Mouse (Mus musculus) gastrocnemius, adult 8-10 months (tissue): ENCODE measurements around the gene Dram1. TPM values are rescaled to one million over a fixed set of nuclear protein-coding genes. Genes with fewer than 3 reads are reported as not detected.
"Not testable (repeated sequence)": the region's sequence is repeated elsewhere in the genome, so short reads cannot be mapped to it uniquely, and the experiment has no call there.

ENCODE experiments used
- DNase-seq, 2 experiments: peaks; one replicate each; pipeline ENCODE4 v3.0.0; 2022; ENCODE audit warnings: low spot score in 2 of 2
- total RNA-seq, 4 experiments: library from RNA; stranded (reverse); gene quantifications; 2 replicates each; pipeline ENCODE4 v1.2.4; 2022

Gene Dram1
- total RNA-seq, 4 experiments from 2014 or later = 0.58 to 3.1 (median 1.4) TPM

- DNase-seq = no peak
Observed at GRCm38 (mm10) chr10:88386251-88386650, 7.4 kb upstream of the Dram1 start.

- no peak for DNase-seq
Observed at GRCm38 (mm10) chr10:88385758-88386157, 6.9 kb upstream of the Dram1 start.

- DNase-seq = no peak
Observed at GRCm38 (mm10) chr10:88385290-88385689, 6.4 kb upstream of the Dram1 start.

GRCm38 (mm10) chr10:88384081-88384480, 5.2 kb upstream of the Dram1 start:
- DNase-seq = no peak

GRCm38 (mm10) chr10:88383479-88383878, 4.6 kb upstream of the Dram1 start:
- DNase-seq = no peak

- DNase-seq = no peak
Observed at GRCm38 (mm10) chr10:88382009-88382408, 3.1 kb upstream of the Dram1 start.

GRCm38 (mm10) chr10:88381286-88381685, 2.4 kb upstream of the Dram1 start:
- DNase-seq = no peak

- peak in 1 of 2 experiments; percentile 51 for DNase-seq
Observed at GRCm38 (mm10) chr10:88380430-88381060, 1.7 kb upstream of the Dram1 start.

- DNase-seq = peak in 1 of 2 experiments; percentile 26
Observed at GRCm38 (mm10) chr10:88380002-88380401, 1.1 kb upstream of the Dram1 start.

GRCm38 (mm10) chr10:88377666-88378065, 1.2 kb downstream of the Dram1 start:
- no peak for DNase-seq

GRCm38 (mm10) chr10:88376770-88377169, 2.1 kb downstream of the Dram1 start:
- peak; percentile 79 to 82 for DNase-seq

GRCm38 (mm10) chr10:88374984-88375383, 3.9 kb downstream of the Dram1 start:
- no peak for DNase-seq

GRCm38 (mm10) chr10:88372945-88373344, 5.9 kb downstream of the Dram1 start:
- DNase-seq = not testable (repeated sequence)

- DNase-seq = no peak
Observed at GRCm38 (mm10) chr10:88372436-88372835, 6.4 kb downstream of the Dram1 start.

GRCm38 (mm10) chr10:88371793-88372192, 7.1 kb downstream of the Dram1 start:
- DNase-seq = peak in 1 of 2 experiments; percentile 16

GRCm38 (mm10) chr10:88369233-88369632, 9.6 kb downstream of the Dram1 start:
- DNase-seq = no peak

- no peak for DNase-seq
Observed at GRCm38 (mm10) chr10:88364221-88364620, 14.7 kb downstream of the Dram1 start.

- no peak for DNase-seq
Observed at GRCm38 (mm10) chr10:88362218-88362617, 16.7 kb downstream of the Dram1 start.

GRCm38 (mm10) chr10:88356983-88357559, 21.8 kb downstream of the Dram1 start:
- peak; percentile 58 to 69 for DNase-seq

GRCm38 (mm10) chr10:88356114-88356982, 22.5 kb downstream of the Dram1 start:
- DNase-seq = no peak

- DNase-seq = no peak
Observed at GRCm38 (mm10) chr10:88354599-88354998, 24.3 kb downstream of the Dram1 start.

GRCm38 (mm10) chr10:88352549-88352948, 26.3 kb downstream of the Dram1 start:
- DNase-seq = no peak
